Mouse (Mus musculus): Measurements from ENCODE around the gene Tlcd2. TPM values are rescaled to one million over a fixed set of nuclear protein-coding genes. Genes with fewer than 3 reads are reported as not detected.

Tlcd2 gene
- total and polyA plus RNA-seq, 3 experiments = 0.40 to 0.81 TPM; not detected in 1

- DNase-seq (ENCODE audit: extremely low read depth) = peak; percentile 62
- Histone ChIP-seq H3K79me2 (replicated peaks; ENCODE audit: control insufficient read depth, extremely low read depth, insufficient read depth, poor library complexity, severe bottlenecking) (peaks cover 12% of the 10 kb centered on the region), H3K9me3 (replicated peaks; ENCODE audit: low read length) (no peaks in the 10 kb centered on the region), H3K4me3 (replicated peaks in 1 of 3; ENCODE audit: low read depth in 2 of 3, low read length in 2 of 3, poor library complexity in 1 of 3) (no peak overlapping the region), H3K4me1 (ENCODE audit: control insufficient read depth in 1 of 2, insufficient read depth in 2 of 2) (peaks cover 0 to 23% of the 10 kb centered on the region in 2 experiments; a peak in 2 of 4 replicates), H3K36me3 (replicated peaks in 1 of 2; ENCODE audit: control insufficient read depth in 1 of 2, insufficient read depth in 1 of 2, low read length in 1 of 2) (peaks cover 93 to 98% of the 10 kb centered on the region in 2 experiments), H3K4me2 (ENCODE audit: insufficient read depth, low read depth, poor library complexity, severe bottlenecking) (no peak overlapping the region), H3K9ac (ENCODE audit: insufficient read depth, low read depth) (no peak overlapping the region), H3K27me3 (replicated peaks) (no peaks in the 10 kb centered on the region), H3K27ac (ENCODE audit: insufficient read depth, low read depth) (no peak overlapping the region)
- in situ Hi-C loops (cut with MboI; ENCODE audit: low pct_ligation_motif_present, low pct_unique_long_range_greater_than_20kb, low sequenced_read_pairs) (no loop called here), dilution Hi-C loops (cut with MboI; ENCODE audit: extremely low pct_ligation_motif_present, extremely low pct_unique_long_range_greater_than_20kb, low sequenced_read_pairs) (no loop called here)
- no peak for TF ChIP-seq SIN3A (IDR thresholded peaks at IDR 0.05; ENCODE audit: low read length)
- TF ChIP-seq ZMIZ1 (IDR thresholded peaks at IDR 0.05; ENCODE audit: low read depth, low read length) = 0 out of 2 replicates have a peak, but pooled peaks have one; percentile 28
These were observed 33.0 kb downstream of the Tlcd2 start for GRCm38 (mm10) chr11:75494296-75495049.

- TF ChIP-seq POLR2AphosphoS2 (IDR thresholded peaks at IDR 0.05; ENCODE audit: low read depth, low read length) (no peak), USF2 (conservative IDR thresholded peaks at IDR 0.05; ENCODE audit: low read depth, low read length) (no peak), USF1 (IDR thresholded peaks at IDR 0.05; ENCODE audit: low read depth, low read length) (no peak), NELFE (IDR thresholded peaks at IDR 0.05; ENCODE audit: low read depth, low read length) (no peak), CHD1 (IDR thresholded peaks at IDR 0.05; ENCODE audit: low read depth, low read length) (no peak), RCOR1 (conservative IDR thresholded peaks at IDR 0.05; ENCODE audit: low read depth, low read length) (no peak), MAFK (IDR thresholded peaks at IDR 0.05; ENCODE audit: insufficient replicate concordance, low read length) (no peak)
- in situ Hi-C loops (cut with MboI; ENCODE audit: low pct_ligation_motif_present, low pct_unique_long_range_greater_than_20kb, low sequenced_read_pairs) = no loop called here
- no peak overlapping the region for H3K4me2 ChIP-seq (ENCODE audit: insufficient read depth, low read depth, poor library complexity, severe bottlenecking)
- no peak overlapping the region for H3K9ac ChIP-seq (ENCODE audit: insufficient read depth, low read depth)
- no peaks in the 10 kb centered on the region for H3K27me3 ChIP-seq (replicated peaks)
- H3K9me3 ChIP-seq (replicated peaks; ENCODE audit: low read length) = no peaks in the 10 kb centered on the region
- peaks cover 93 to 98% of the 10 kb centered on the region in 2 experiments for H3K36me3 ChIP-seq (replicated peaks in 1 of 2; ENCODE audit: control insufficient read depth in 1 of 2, insufficient read depth in 1 of 2, low read length in 1 of 2)
- peaks cover 3% of the 10 kb centered on the region for H3K79me2 ChIP-seq (replicated peaks; ENCODE audit: control insufficient read depth, extremely low read depth, insufficient read depth, poor library complexity, severe bottlenecking)
- DNase-seq (ENCODE audit: extremely low read depth) = no peak
- no peak overlapping the region for H3K27ac ChIP-seq (ENCODE audit: insufficient read depth, low read depth)
- dilution Hi-C loops (cut with MboI; ENCODE audit: extremely low pct_ligation_motif_present, extremely low pct_unique_long_range_greater_than_20kb, low sequenced_read_pairs) = no loop called here
- no peak overlapping the region for H3K4me3 ChIP-seq (replicated peaks in 1 of 3; ENCODE audit: low read depth in 2 of 3, low read length in 2 of 3, poor library complexity in 1 of 3)
- H3K4me1 ChIP-seq (ENCODE audit: control insufficient read depth in 1 of 2, insufficient read depth in 2 of 2) = peaks cover 0 to 11% of the 10 kb centered on the region in 2 experiments; a peak in 2 of 4 replicates
These were observed 36.6 kb downstream of the Tlcd2 start for GRCm38 (mm10) chr11:75498126-75498525.

- H3K9me3 ChIP-seq (replicated peaks; ENCODE audit: low read length) = peaks cover 7% of the 10 kb centered on the region
- H3K79me2 ChIP-seq (replicated peaks; ENCODE audit: control insufficient read depth, extremely low read depth, insufficient read depth, poor library complexity, severe bottlenecking) = no peaks in the 10 kb centered on the region
- H3K4me2 ChIP-seq (ENCODE audit: insufficient read depth, low read depth, poor library complexity, severe bottlenecking) = no peak overlapping the region
- H3K27me3 ChIP-seq (replicated peaks) = no peaks in the 10 kb centered on the region
- H3K27ac ChIP-seq (ENCODE audit: insufficient read depth, low read depth) = no peak overlapping the region
- H3K4me3 ChIP-seq (replicated peaks in 1 of 3; ENCODE audit: low read depth in 2 of 3, low read length in 2 of 3, poor library complexity in 1 of 3) = no peak overlapping the region
- H3K36me3 ChIP-seq (replicated peaks in 1 of 2; ENCODE audit: control insufficient read depth in 1 of 2, insufficient read depth in 1 of 2, low read length in 1 of 2) = peaks cover 89 to 94% of the 10 kb centered on the region in 2 experiments
- no peak for DNase-seq (ENCODE audit: extremely low read depth)
- dilution Hi-C loops (cut with MboI; ENCODE audit: extremely low pct_ligation_motif_present, extremely low pct_unique_long_range_greater_than_20kb, low sequenced_read_pairs) (no loop called here), in situ Hi-C loops (cut with MboI; ENCODE audit: low pct_ligation_motif_present, low pct_unique_long_range_greater_than_20kb, low sequenced_read_pairs) (no loop called here)
- no peak for TF ChIP-seq NRF1 (IDR thresholded peaks at IDR 0.05; ENCODE audit: low read depth, low read length)
- no peak for TF ChIP-seq IRF4 (IDR thresholded peaks at IDR 0.05; ENCODE audit: low read depth, low read length)
- no peak for TF ChIP-seq USF1 (IDR thresholded peaks at IDR 0.05; ENCODE audit: low read depth, low read length)
- no peak overlapping the region for H3K9ac ChIP-seq (ENCODE audit: insufficient read depth, low read depth)
- H3K4me1 ChIP-seq (ENCODE audit: control insufficient read depth in 1 of 2, insufficient read depth in 2 of 2) = no peaks in the 10 kb centered on the region
These were observed 46.6 kb downstream of the Tlcd2 start for GRCm38 (mm10) chr11:75508162-75508561.
